ENCODE assay signal across 21 mouse cellular contexts in genomic region chr8:82573434-82573833, GRCm38 (mm10).
DNase-seq lines count a peak whose midpoint lies in the region; ATAC-seq and TF ChIP-seq lines count a peak whose summit lies in the region.
"Had no signal": no experiment of that assay in that cellular context is flagged by ENCODE, and none has a peak within 500 bp of the region (broad histone marks: within the 10 kb centered on the region; RNA-seq: fewer than 3 reads in every experiment).

No protein-coding gene starts in this region.

- H3K4me1 ChIP-seq in lung, embryonic 15.5 days: no peaks in the 10 kb centered on the region
- H3K4me1 ChIP-seq in stomach, embryonic 16.5 days (ENCODE audit: control insufficient read depth, insufficient read depth, low read length): no peaks in the 10 kb centered on the region
- H3K4me1 ChIP-seq in stomach, postnatal 0 days (replicated peaks; ENCODE audit: control insufficient read depth, insufficient read depth): no peaks in the 10 kb centered on the region

- no peak overlapping the region for H3K4me3 ChIP-seq in lung, embryonic 15.5 days
- no peak overlapping the region for H3K4me3 ChIP-seq in stomach, embryonic 16.5 days (replicated peaks; ENCODE audit: low read length)
- no peak overlapping the region for H3K4me3 ChIP-seq in stomach, postnatal 0 days (ENCODE audit: low read depth, low read length)

- no peak overlapping the region for H3K9ac ChIP-seq in lung, embryonic 15.5 days
- H3K9ac ChIP-seq in stomach, embryonic 16.5 days (ENCODE audit: low read length): no peak overlapping the region
- H3K9ac ChIP-seq in stomach, postnatal 0 days (ENCODE audit: low read length): no peak overlapping the region

- intact Hi-C loops in left cerebral cortex, postnatal 4 days (cut with DNase I): no loop called here

- H3K4me2 ChIP-seq in lung, embryonic 15.5 days: no peak overlapping the region
- H3K4me2 ChIP-seq in stomach, embryonic 16.5 days (ENCODE audit: low read depth, low read length): no peak overlapping the region
- H3K4me2 ChIP-seq in stomach, postnatal 0 days (replicated peaks; ENCODE audit: low read depth): no peak overlapping the region

- no peak for TF ChIP-seq EP300 in stomach, postnatal 0 days (optimal IDR thresholded peaks at IDR 0.05)

- no peaks in the 10 kb centered on the region for H3K27me3 ChIP-seq in lung, embryonic 15.5 days
- H3K27me3 ChIP-seq in stomach, embryonic 16.5 days (ENCODE audit: control insufficient read depth, insufficient read depth, low read length): no peaks in the 10 kb centered on the region
- no peaks in the 10 kb centered on the region for H3K27me3 ChIP-seq in stomach, postnatal 0 days (ENCODE audit: control insufficient read depth, insufficient read depth, low read length)
- H3K27me3 ChIP-seq: CH12.LX, Patski had no signal

- no peak for DNase-seq in lung, postnatal 36 days
- DNase-seq in stomach, postnatal 0 days (ENCODE audit: low spot score): no peak
- no peak for DNase-seq in left cerebral cortex, postnatal 4 days
- DNase-seq: adrenal gland, adult 2 months; adrenal gland, adult 8-10 months; adrenal gland, postnatal 10 days; adrenal gland, postnatal 14 days; adrenal gland, postnatal 25 days; adrenal gland, postnatal 36 days; B cell, adult 2 months; cerebellum, adult 11 months; cerebellum, adult 11-12 months; cerebellum, adult 18-20 months; cerebellum, adult 2 months had no signal

- H3K36me3 ChIP-seq in lung, embryonic 15.5 days: no peaks in the 10 kb centered on the region
- no peaks in the 10 kb centered on the region for H3K36me3 ChIP-seq in stomach, embryonic 16.5 days (ENCODE audit: control insufficient read depth, insufficient read depth, low read length)
- H3K36me3 ChIP-seq in stomach, postnatal 0 days (ENCODE audit: control insufficient read depth, insufficient read depth, low read length): no peaks in the 10 kb centered on the region
- H3K36me3 ChIP-seq: G1E had no signal

- 64% methylated on average over 1 of the region's 1 CpGs for WGBS in lung, embryonic 15.5 days
- WGBS in stomach, embryonic 16.5 days: 68% methylated on average over 1 of the region's 1 CpGs
- 63% methylated on average over 1 of the region's 1 CpGs for WGBS in stomach, postnatal 0 days

- TF ChIP-seq CTCF in stomach, postnatal 0 days (IDR thresholded peaks at IDR 0.05; ENCODE audit: low read depth): no peak

- peak overlapping the region; percentile 3; the same call in 1 of the 2 replicates for H3K27ac ChIP-seq in lung, embryonic 15.5 days
- H3K27ac ChIP-seq in stomach, embryonic 16.5 days (ENCODE audit: low read length): no peak overlapping the region
- H3K27ac ChIP-seq in stomach, postnatal 0 days (replicated peaks): no peak overlapping the region

- ATAC-seq in lung, embryonic 15.5 days (ENCODE audit: borderline replicate concordance, extremely low read depth, low FRiP score, low TSS enrichment): no peak
- 0 out of 2 replicates have a peak, but pooled peaks have one; percentile 60 for ATAC-seq in stomach, embryonic 16.5 days (ENCODE audit: insufficient read depth, low FRiP score)
- peak; percentile 70; the same call in 1 of the 2 replicates for ATAC-seq in stomach, postnatal 0 days (ENCODE audit: low FRiP score, low TSS enrichment)
- no peak for ATAC-seq in activated CD4-positive, CD25-positive, alpha-beta regulatory T cell, adult 4 months
- ATAC-seq: CD4-positive, CD25-positive, alpha-beta regulatory T cell, adult 4 months; Patski had no signal

- H3K9me3 ChIP-seq in lung, embryonic 15.5 days: no peaks in the 10 kb centered on the region
- H3K9me3 ChIP-seq in stomach, embryonic 16.5 days (replicated peaks; ENCODE audit: control insufficient read depth, low read length): no peaks in the 10 kb centered on the region
- H3K9me3 ChIP-seq in stomach, postnatal 0 days (ENCODE audit: control insufficient read depth, low read length): no peaks in the 10 kb centered on the region
- H3K9me3 ChIP-seq: G1E had no signal

Comparison
In these comparisons a context has a peak if more than half of its experiments do, and no peak if none do; other contexts are left out.
1. ATAC-seq: peak in stomach, embryonic 16.5 days (single experiment) and stomach, postnatal 0 days (single experiment); none in lung, embryonic 15.5 days (single experiment) and activated CD4-positive, CD25-positive, alpha-beta regulatory T cell, adult 4 months (single experiment).